Mouse (Mus musculus): ENCODE data around the gene Eif2ak4.

DNA sequence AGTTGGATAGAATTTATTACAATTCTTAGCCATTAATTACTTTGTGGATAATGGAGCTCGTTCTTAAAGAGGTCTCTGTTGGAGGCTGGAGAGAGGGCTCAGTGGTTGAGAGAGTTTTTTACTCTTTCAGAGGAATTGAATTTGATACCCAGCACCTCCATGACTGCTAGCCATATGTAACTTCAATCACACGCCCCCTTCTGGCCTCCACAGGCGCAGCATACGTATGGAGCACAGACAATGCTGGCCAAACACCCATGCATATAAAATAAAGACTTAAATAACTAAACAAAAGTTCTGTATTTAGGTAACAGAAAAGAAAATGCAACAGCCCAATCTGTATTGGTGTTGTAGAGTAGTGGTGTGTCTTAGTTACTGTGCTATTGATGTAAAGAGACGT lies 43.2 kb downstream of the Eif2ak4 start:
- TF ChIP-seq CTCF (IDR thresholded peaks at IDR 0.05; ENCODE audit: low read depth), result peak; percentile 61
- TF ChIP-seq EP300 (IDR thresholded peaks at IDR 0.05; ENCODE audit: low read depth), result no peak

Data from liver, embryonic 14.5 days (tissue).